Mouse (Mus musculus) small intestine, adult 10 weeks (tissue): ENCODE results near the gene Hist1h4h. TPM values are rescaled to one million over a fixed set of nuclear protein-coding genes. Genes with fewer than 3 reads are reported as not detected.

ENCODE experiments used
- polyA plus RNA-seq: library from polyadenylated mRNA; stranded (reverse); fragments of 350-450 nt; fragmentation: Illumina TruSeq; extraction: RNeasy Lipid Tissue Mini Kit (QIAGEN cat#74804); gene quantifications from one replicate; pipeline ENCODE4 v1.2.3, GENCODE M21; 2014; ENCODE audit warnings: low replicate concordance

Hist1h4h gene
- polyA plus RNA-seq, 1 experiment from 2014 or later = not detected

Other genes starting within 250 kb of the Hist1h4h start
- 62.6 TPM for gene Zfp322a, start 161.8 kb upstream of the Hist1h4h start, polyA plus RNA-seq
- gene Abt1, start 107.2 kb upstream of the Hist1h4h start, polyA plus RNA-seq = 1.4 TPM
- not detected for gene Btn1a1, start 65.1 kb upstream of the Hist1h4h start, polyA plus RNA-seq
- gene Btn2a2, start 42.2 kb upstream of the Hist1h4h start, polyA plus RNA-seq = not detected
- not detected for gene Hist1h2af, start 2.9 kb downstream of the Hist1h4h start, polyA plus RNA-seq
- gene Hist1h3g, start 4.4 kb downstream of the Hist1h4h start, polyA plus RNA-seq = not detected
- 0.59 TPM for gene Hist1h2bh, start 12.3 kb downstream of the Hist1h4h start, polyA plus RNA-seq
- gene Hist1h3f, start 13.0 kb downstream of the Hist1h4h start, polyA plus RNA-seq = not detected
- gene Hist1h4f, start 20.6 kb downstream of the Hist1h4h start, polyA plus RNA-seq = not detected
- 0.52 TPM for gene Hist1h1d, start 22.2 kb downstream of the Hist1h4h start, polyA plus RNA-seq
- gene Hist1h3e, start 31.3 kb downstream of the Hist1h4h start, polyA plus RNA-seq = 0.56 TPM
- 0.97 TPM for gene Hist1h2ae, start 40.2 kb downstream of the Hist1h4h start, polyA plus RNA-seq
- 0.85 TPM for gene Hist1h2bg, start 40.3 kb downstream of the Hist1h4h start, polyA plus RNA-seq
- gene Hist1h2bf, start 43.1 kb downstream of the Hist1h4h start, polyA plus RNA-seq = not detected
- gene Hist1h2ad, start 43.3 kb downstream of the Hist1h4h start, polyA plus RNA-seq = not detected
- 1.4 TPM for gene Hist1h3d, start 44.7 kb downstream of the Hist1h4h start, polyA plus RNA-seq
- 0.67 TPM for gene Hist1h4d, start 50.5 kb downstream of the Hist1h4h start, polyA plus RNA-seq
- gene Hist1h2be, start 90.1 kb downstream of the Hist1h4h start, polyA plus RNA-seq = 2.2 TPM
- gene Hist1h1e, start 91.5 kb downstream of the Hist1h4h start, polyA plus RNA-seq = 0.30 TPM
- gene Hist1h2ac, start 152.9 kb downstream of the Hist1h4h start, polyA plus RNA-seq = 1.2 TPM
- 239 TPM for gene Hist1h2bc, start 153.1 kb downstream of the Hist1h4h start, polyA plus RNA-seq
- gene Hist1h1t, start 164.8 kb downstream of the Hist1h4h start, polyA plus RNA-seq = not detected
- 1.6 TPM for gene Hist1h4c, start 167.4 kb downstream of the Hist1h4h start, polyA plus RNA-seq
- gene Hfe, start 179.8 kb downstream of the Hist1h4h start, polyA plus RNA-seq = 13.5 TPM
- gene Hist1h1c, start 207.8 kb downstream of the Hist1h4h start, polyA plus RNA-seq = 15.6 TPM
- not detected for gene Hist1h3c, start 214.6 kb downstream of the Hist1h4h start, polyA plus RNA-seq
- gene Hist1h2bb, start 215.7 kb downstream of the Hist1h4h start, polyA plus RNA-seq = not detected
- gene Hist1h2ab, start 220.1 kb downstream of the Hist1h4h start, polyA plus RNA-seq = not detected
- not detected for gene Hist1h3b, start 221.2 kb downstream of the Hist1h4h start, polyA plus RNA-seq
- gene Hist1h4b, start 226.0 kb downstream of the Hist1h4h start, polyA plus RNA-seq = not detected
- not detected for gene Hist1h4a, start 230.2 kb downstream of the Hist1h4h start, polyA plus RNA-seq
- not detected for gene Hist1h3a, start 231.3 kb downstream of the Hist1h4h start, polyA plus RNA-seq
- not detected for gene Hist1h1a, start 232.6 kb downstream of the Hist1h4h start, polyA plus RNA-seq
- gene Trim38, start 238.9 kb downstream of the Hist1h4h start, polyA plus RNA-seq = 67.0 TPM